Mouse (Mus musculus): Measurements from ENCODE around the gene Sec22b. TPM values are rescaled to one million over a fixed set of nuclear protein-coding genes. Genes with fewer than 3 reads are reported as not detected.
A peak's percentile ranks its signal among the peaks of the same experiment; 100 is the strongest.

Gene Sec22b
- polyA plus RNA-seq, 1 experiment from 2014 or later: 138 TPM

DNA sequence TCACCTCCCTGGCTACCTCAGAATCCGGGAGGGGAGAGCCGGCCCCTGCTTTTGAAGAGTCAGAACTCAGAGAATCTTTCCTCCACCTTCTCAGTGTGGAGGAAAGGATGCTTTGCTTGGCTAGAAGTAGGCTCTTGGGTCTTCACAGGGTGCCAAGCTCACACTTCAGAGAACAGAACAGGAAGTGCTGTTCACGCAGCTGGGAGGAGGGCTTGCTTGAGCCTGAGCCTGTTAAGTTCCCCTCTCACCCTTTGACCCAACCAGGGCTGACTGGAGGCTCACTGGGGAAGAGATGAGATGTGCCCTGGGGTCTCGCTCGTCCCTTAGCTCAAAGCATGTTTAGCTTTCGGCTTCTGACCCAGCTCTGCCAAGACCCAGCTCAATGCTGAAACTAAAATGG is 32.3 kb downstream of the Sec22b start:
- Histone ChIP-seq H3K27me3 (ENCODE audit: control insufficient read depth, insufficient read depth, low read length) (no peaks in the 10 kb centered on the region), H3K4me1 (ENCODE audit: control insufficient read depth, insufficient read depth, low read length) (peaks cover 26% of the 10 kb centered on the region), H3K9me3 (ENCODE audit: control insufficient read depth, low read length) (no peaks in the 10 kb centered on the region), H3K36me3 (ENCODE audit: control insufficient read depth, insufficient read depth, low read length) (no peaks in the 10 kb centered on the region), H3K9ac (ENCODE audit: low read length) (no peak overlapping the region), H3K27ac (ENCODE audit: low read depth, low read length) (no peak overlapping the region), H3K4me2 (ENCODE audit: low read depth) (no peak overlapping the region), H3K4me3 (ENCODE audit: low read depth, low read length) (no peak overlapping the region)
- ATAC-seq (ENCODE audit: insufficient read depth, low FRiP score, low TSS enrichment): no peak
- DNase-seq (ENCODE audit: low spot score): no peak
- 27% methylated on average over 6 of the region's 6 CpGs for WGBS

DNA sequence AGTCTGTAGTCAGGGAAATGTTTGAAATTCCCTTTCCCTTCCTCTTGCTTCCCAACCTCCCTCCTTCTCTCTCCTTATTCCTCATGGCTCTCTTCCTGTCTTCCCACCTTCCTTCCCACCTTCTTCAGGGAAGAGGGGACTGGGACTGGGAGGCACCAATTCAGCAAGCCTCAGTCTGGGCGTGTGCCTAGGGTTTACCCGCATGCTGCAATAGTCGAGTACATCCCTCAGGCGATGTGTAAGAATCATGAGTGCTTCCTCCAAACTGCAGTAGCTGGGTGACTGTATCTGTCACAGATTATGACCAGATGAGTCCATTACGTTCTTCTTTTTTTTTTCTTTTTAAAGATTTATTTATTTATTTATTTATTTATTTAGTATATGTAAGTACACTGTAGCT is 32.8 kb downstream of the Sec22b start:
- 85% methylated on average over 5 of the region's 5 CpGs for WGBS
- Histone ChIP-seq H3K4me2 (ENCODE audit: low read depth) (no peak overlapping the region), H3K9ac (ENCODE audit: low read length) (no peak overlapping the region), H3K27ac (ENCODE audit: low read depth, low read length) (no peak overlapping the region), H3K27me3 (ENCODE audit: control insufficient read depth, insufficient read depth, low read length) (no peaks in the 10 kb centered on the region), H3K4me3 (ENCODE audit: low read depth, low read length) (no peak overlapping the region), H3K4me1 (ENCODE audit: control insufficient read depth, insufficient read depth, low read length) (peaks cover 28% of the 10 kb centered on the region), H3K36me3 (ENCODE audit: control insufficient read depth, insufficient read depth, low read length) (no peaks in the 10 kb centered on the region), H3K9me3 (ENCODE audit: control insufficient read depth, low read length) (no peaks in the 10 kb centered on the region)
- DNase-seq (ENCODE audit: low spot score): no peak
- no peak for ATAC-seq (ENCODE audit: insufficient read depth, low FRiP score, low TSS enrichment)

DNA sequence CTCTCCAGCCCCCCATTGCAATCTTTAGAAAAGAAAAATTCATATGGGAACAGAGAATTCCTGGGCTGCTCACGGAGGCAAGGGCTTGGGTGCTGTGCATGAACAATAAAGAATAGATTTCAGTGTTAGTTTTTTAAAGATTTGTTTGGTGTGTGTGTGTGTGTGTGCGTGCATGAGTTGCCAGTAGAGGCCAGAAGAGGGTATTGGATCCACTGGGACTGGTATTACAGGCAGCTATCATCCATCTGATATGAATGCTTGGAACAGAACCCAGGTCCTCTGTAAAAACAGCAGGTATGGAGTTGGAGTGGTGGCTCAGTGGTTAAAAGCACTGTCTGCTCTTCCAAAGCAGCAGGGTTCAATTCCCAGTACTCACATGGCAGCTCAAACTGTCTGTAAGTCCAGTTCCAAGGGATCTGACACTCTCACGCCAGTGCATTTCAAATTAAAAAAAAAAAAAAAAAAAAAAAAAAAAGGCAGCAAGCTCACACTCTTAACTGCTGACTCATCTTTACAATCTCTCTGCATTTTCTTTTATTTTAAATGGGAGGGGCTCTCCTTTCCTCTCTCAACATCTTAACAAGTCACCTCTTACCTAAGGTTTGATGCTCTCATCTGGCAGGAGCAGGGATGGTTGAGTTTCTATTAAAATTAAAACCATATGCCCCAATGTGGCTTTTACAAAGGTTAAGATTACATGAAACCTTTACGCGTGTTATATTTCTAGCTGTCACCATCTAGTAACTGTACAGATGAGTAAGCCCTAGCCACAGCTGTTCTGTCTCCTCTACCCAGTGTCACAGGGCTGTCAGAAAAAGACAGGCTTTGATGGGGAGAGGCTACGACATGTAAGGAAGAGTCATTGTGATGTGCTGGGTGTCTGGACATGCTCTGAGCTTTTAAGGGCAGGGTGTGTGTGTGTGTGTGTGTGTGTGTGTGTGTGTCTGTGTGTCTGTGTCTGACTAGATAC is 33.6 kb downstream of the Sec22b start:
- H3K27ac ChIP-seq (ENCODE audit: low read depth, low read length): no peak overlapping the region
- no peaks in the 10 kb centered on the region for H3K36me3 ChIP-seq (ENCODE audit: control insufficient read depth, insufficient read depth, low read length)
- 72% methylated on average over 6 of the region's 6 CpGs for WGBS
- H3K9me3 ChIP-seq (ENCODE audit: control insufficient read depth, low read length): no peaks in the 10 kb centered on the region
- H3K27me3 ChIP-seq (ENCODE audit: control insufficient read depth, insufficient read depth, low read length): no peaks in the 10 kb centered on the region
- H3K4me3 ChIP-seq (ENCODE audit: low read depth, low read length): no peak overlapping the region
- no peak overlapping the region for H3K9ac ChIP-seq (ENCODE audit: low read length)
- no peak overlapping the region for H3K4me2 ChIP-seq (ENCODE audit: low read depth)
- H3K4me1 ChIP-seq (ENCODE audit: control insufficient read depth, insufficient read depth, low read length): peaks cover 36% of the 10 kb centered on the region
- no peak for DNase-seq (ENCODE audit: low spot score)
- ATAC-seq (ENCODE audit: insufficient read depth, low FRiP score, low TSS enrichment): no peak

DNA sequence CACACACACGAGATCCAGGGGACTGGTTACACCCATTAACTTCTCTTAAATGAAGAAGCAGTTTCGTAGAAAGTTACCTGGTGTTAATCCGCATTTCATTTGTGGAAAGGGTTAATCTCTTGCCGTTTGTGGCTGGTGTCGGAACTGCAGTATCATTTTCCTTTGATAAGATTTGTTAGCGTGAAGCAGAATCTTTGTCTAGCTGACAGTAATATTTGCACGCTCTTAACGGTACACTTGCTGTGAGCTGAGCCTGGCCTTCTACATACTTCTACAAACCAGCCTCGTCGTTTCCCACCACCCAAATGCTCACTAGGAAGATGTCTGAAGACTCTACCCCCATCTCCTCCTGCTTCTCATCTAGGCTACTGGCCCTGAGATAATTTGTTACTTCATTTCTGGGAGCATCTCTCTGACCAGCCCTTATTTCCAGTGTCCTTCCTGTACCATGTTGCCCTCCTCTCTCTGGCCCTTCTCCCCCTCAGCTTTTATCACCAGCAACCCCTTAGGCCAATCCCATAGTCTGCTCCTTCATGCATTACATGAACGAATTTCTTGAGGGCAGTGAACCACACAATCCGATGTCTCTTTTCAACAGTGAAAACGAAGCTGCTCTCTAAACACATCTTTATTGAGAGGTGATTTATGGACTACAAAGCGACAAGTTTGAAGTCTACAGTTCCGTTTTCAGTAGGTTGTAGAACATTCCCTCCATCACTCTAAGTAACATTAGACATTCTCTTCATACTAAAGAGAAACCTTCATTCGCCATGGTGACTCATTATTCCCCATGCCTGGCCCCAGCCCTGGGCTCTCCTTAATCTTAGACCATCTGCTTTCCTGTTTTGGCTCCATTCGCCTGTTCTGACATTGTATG is 36.3 kb downstream of the Sec22b start:
- Histone ChIP-seq H3K4me1 (ENCODE audit: control insufficient read depth, insufficient read depth, low read length) (peaks cover 46% of the 10 kb centered on the region), H3K27ac (ENCODE audit: low read depth, low read length) (no peak overlapping the region)

DNA sequence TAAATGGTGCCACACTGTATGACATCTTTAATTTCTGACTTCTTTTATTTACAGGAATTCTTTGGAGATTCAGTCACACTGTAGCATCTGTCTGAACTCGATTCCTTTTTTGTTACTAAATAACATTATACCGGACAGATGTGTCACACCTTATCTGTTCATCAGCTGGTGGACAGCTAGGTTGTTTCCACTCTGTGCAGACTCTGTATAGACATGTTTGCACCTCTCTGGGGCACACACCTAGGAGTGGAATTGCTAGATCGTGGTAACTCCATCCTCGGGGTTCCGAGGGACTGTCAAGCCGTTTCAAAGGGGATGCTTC is 36.9 kb downstream of the Sec22b start:
- DNase-seq (ENCODE audit: low spot score) (no peak), ATAC-seq (ENCODE audit: insufficient read depth, low FRiP score, low TSS enrichment) (no peak)
- Histone ChIP-seq H3K27ac (ENCODE audit: low read depth, low read length) (no peak overlapping the region), H3K4me3 (ENCODE audit: low read depth, low read length) (no peak overlapping the region), H3K9me3 (ENCODE audit: control insufficient read depth, low read length) (no peaks in the 10 kb centered on the region), H3K4me2 (ENCODE audit: low read depth) (no peak overlapping the region), H3K27me3 (ENCODE audit: control insufficient read depth, insufficient read depth, low read length) (no peaks in the 10 kb centered on the region), H3K36me3 (ENCODE audit: control insufficient read depth, insufficient read depth, low read length) (no peaks in the 10 kb centered on the region), H3K9ac (ENCODE audit: low read length) (no peak overlapping the region), H3K4me1 (ENCODE audit: control insufficient read depth, insufficient read depth, low read length) (peaks cover 46% of the 10 kb centered on the region)
- WGBS: 50% methylated on average over 6 of the region's 6 CpGs

More for the DNA sequence above, 36.3 kb downstream of the Sec22b start:
- WGBS: 37% methylated on average over 17 of the region's 17 CpGs
- Histone ChIP-seq H3K27me3 (ENCODE audit: control insufficient read depth, insufficient read depth, low read length) (no peaks in the 10 kb centered on the region), H3K9me3 (ENCODE audit: control insufficient read depth, low read length) (no peaks in the 10 kb centered on the region), H3K9ac (ENCODE audit: low read length) (no peak overlapping the region), H3K36me3 (ENCODE audit: control insufficient read depth, insufficient read depth, low read length) (no peaks in the 10 kb centered on the region), H3K4me2 (ENCODE audit: low read depth) (no peak overlapping the region), H3K4me3 (ENCODE audit: low read depth, low read length) (no peak overlapping the region)
- DNase-seq (ENCODE audit: low spot score) (no peak), ATAC-seq (ENCODE audit: insufficient read depth, low FRiP score, low TSS enrichment) (0 out of 2 replicates have a peak, but pooled peaks have one; percentile 22)

DNA sequence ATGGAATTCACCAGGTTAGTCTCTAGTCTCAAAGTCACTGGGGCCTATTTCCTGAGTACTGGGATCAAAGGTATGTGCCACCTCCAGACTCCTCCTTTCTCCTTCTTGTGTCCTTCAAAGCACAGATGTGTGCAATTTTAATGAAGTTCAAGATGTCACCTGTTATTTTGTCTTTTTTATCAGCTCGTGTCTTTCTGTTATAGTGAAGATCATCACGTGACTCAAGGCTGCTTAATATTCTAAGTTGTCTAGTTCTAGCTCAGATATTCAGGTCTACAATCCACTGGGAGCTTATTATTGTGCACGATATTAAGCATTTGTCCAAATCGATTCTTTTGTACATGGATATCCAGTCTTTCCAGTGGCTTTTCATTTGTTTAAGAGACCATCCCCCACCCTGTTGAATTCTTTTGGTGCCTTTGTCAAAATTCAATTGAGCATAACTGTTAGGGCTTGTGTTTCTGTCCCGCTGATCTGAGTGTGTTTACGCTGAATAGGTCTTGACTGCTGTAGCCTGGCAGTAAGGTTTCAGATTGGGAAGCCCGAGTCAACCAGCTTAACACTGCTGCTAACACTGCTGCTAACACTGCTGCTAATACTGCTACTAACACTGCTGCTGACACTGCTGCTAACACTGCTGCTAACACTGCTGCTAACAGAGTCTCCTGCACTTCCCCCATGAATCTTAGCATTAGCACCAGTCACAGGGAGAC is 38.0 kb downstream of the Sec22b start:
- H3K4me3 ChIP-seq (ENCODE audit: low read depth, low read length): no peak overlapping the region
- 22% methylated on average over 7 of the region's 7 CpGs for WGBS
- H3K36me3 ChIP-seq (ENCODE audit: control insufficient read depth, insufficient read depth, low read length): no peaks in the 10 kb centered on the region
- peaks cover 41% of the 10 kb centered on the region for H3K4me1 ChIP-seq (ENCODE audit: control insufficient read depth, insufficient read depth, low read length)
- ATAC-seq (ENCODE audit: insufficient read depth, low FRiP score, low TSS enrichment) (peak; percentile 17; the same call in 1 of the 2 replicates), DNase-seq (ENCODE audit: low spot score) (no peak)
- H3K9me3 ChIP-seq (ENCODE audit: control insufficient read depth, low read length): no peaks in the 10 kb centered on the region
- H3K4me2 ChIP-seq (ENCODE audit: low read depth): peak overlapping the region; percentile 7; the same call in 1 of the 2 replicates
- no peak overlapping the region; the same call in 1 of the 2 replicates for H3K9ac ChIP-seq (ENCODE audit: low read length)
- peak overlapping the region; percentile 82 for H3K27ac ChIP-seq (ENCODE audit: low read depth, low read length)
- no peaks in the 10 kb centered on the region for H3K27me3 ChIP-seq (ENCODE audit: control insufficient read depth, insufficient read depth, low read length)

DNA sequence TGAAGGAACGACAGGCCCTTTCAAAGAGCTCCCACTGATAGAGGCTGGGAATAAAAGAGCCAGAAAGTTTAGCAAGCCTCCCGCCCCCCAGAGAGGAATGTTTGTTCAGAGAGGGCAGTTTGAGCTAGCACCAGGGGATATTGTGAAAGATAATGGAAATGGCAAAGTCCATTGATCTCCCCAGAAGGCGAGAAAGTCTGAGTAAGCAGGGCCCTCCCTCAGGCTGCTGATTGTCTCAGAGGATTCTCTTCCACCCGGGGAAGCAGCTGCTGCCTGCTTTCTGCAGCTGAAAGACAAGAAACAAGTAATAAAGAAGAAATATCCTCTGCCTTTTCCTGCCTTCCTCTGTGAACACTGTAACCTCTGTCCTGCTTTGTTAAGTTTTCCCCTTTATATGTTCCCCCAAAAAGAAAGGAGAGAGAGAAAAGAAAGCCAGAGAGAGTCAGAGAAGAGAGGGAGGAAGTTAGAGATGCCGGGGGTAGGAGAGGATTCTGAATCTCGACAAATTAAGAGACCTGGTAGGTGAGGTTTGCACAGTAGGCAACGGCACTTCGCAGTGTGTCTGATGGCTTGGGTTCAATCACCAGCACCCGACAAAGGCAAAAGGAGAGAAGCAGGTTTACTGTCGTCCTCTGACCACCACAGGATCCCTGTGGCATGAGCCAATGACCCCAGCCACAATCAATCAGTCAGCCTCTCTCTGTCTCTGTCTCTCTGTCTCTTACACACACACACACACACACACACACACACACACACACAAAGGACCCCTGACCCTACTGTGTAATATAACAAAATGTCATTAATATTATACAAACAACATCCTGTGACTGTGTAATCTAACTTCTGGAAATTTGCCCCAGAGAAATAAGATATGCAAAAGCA is 38.9 kb downstream of the Sec22b start:
- Histone ChIP-seq H3K27ac (ENCODE audit: low read depth, low read length) (peak overlapping the region; percentile 82), H3K36me3 (ENCODE audit: control insufficient read depth, insufficient read depth, low read length) (no peaks in the 10 kb centered on the region), H3K27me3 (ENCODE audit: control insufficient read depth, insufficient read depth, low read length) (no peaks in the 10 kb centered on the region), H3K4me3 (ENCODE audit: low read depth, low read length) (no peak overlapping the region), H3K4me2 (ENCODE audit: low read depth) (peak overlapping the region; percentile 25; the same call in 1 of the 2 replicates), H3K4me1 (ENCODE audit: control insufficient read depth, insufficient read depth, low read length) (peaks cover 41% of the 10 kb centered on the region), H3K9me3 (ENCODE audit: control insufficient read depth, low read length) (no peaks in the 10 kb centered on the region), H3K9ac (ENCODE audit: low read length) (peak overlapping the region; percentile 43)
- ATAC-seq (ENCODE audit: insufficient read depth, low FRiP score, low TSS enrichment) (peak; percentile 63), DNase-seq (ENCODE audit: low spot score) (no peak)
- WGBS: 2% methylated on average over 10 of the region's 10 CpGs

All from neural tube, embryonic 11.5 days (tissue).